Mouse (Mus musculus) lung, postnatal 0 days (tissue): ENCODE measurements around the gene Yars. TPM values are rescaled to one million over a fixed set of nuclear protein-coding genes. Genes with fewer than 3 reads are reported as not detected.
A peak's percentile ranks its signal among the peaks of the same experiment; 100 is the strongest.

Experiments used
- ATAC-seq: fragments of 200-750 bp; cut with Nextera tagmentation; 2 replicates; pipeline ENCODE4 v1.8.0; 2017; ENCODE audit warnings: moderate library complexity
- DNase-seq: peaks from one replicate; pipeline ENCODE4 v3.0.0-alpha.2; 2016; ENCODE audit warnings: low spot score
- H3K27ac ChIP-seq: fragments of 300-500 bp; sonication (generic); 2 replicates; pipeline ENCODE4 v1.5.1; 2014; ENCODE audit warnings: antibody characterized with exemption, mild to moderate bottlenecking, low read length, mixed read lengths
- H3K27me3 ChIP-seq: fragments of 300-500 bp; sonication (generic); replicated peaks from 2 replicates; pipeline ENCODE4 v1.6.1; 2014; ENCODE audit warnings: low read length, mixed read lengths; ENCODE audit not compliant: insufficient read depth
- H3K36me3 ChIP-seq: fragments of 300-500 bp; sonication (generic); 2 replicates; pipeline ENCODE4 v1.6.1; 2014; ENCODE audit warnings: low read length, mixed read lengths; ENCODE audit not compliant: insufficient read depth
- H3K4me1 ChIP-seq: fragments of 300-500 bp; sonication (generic); 2 replicates; pipeline ENCODE4 v1.6.1; 2014; ENCODE audit warnings: antibody characterized with exemption, low read depth, low read length, mixed read lengths; ENCODE audit not compliant: insufficient read depth
- H3K4me2 ChIP-seq: fragments of 300-500 bp; sonication (generic); replicated peaks from 2 replicates; pipeline ENCODE4 v1.6.1; 2014; ENCODE audit warnings: low read depth, mild to moderate bottlenecking, low read length, moderate library complexity, mixed read lengths
- H3K4me3 ChIP-seq: fragments of 300-500 bp; sonication (generic); 2 replicates; pipeline ENCODE4 v1.5.1; 2014; ENCODE audit warnings: low read depth, low read length
- H3K9ac ChIP-seq: fragments of 300-500 bp; sonication (generic); replicated peaks from 2 replicates; pipeline ENCODE4 v1.6.1; 2014; ENCODE audit warnings: low read depth, mild to moderate bottlenecking
- H3K9me3 ChIP-seq: fragments of 300-500 bp; sonication (generic); 2 replicates; pipeline ENCODE4 v1.6.1; 2016; ENCODE audit warnings: low read length, mixed read lengths
- CTCF ChIP-seq: IDR thresholded peaks from 2 replicates; pipeline ENCODE4 v1.5.1; 2016; ENCODE audit warnings: antibody characterized with exemption, mild to moderate bottlenecking
- EP300 ChIP-seq: IDR thresholded peaks from 2 replicates; pipeline ENCODE4 v1.6.1; 2016; ENCODE audit warnings: antibody characterized with exemption, mild to moderate bottlenecking, control low read depth
- WGBS: fragments of 180-500 bp; shearing (Covaris S2); extraction: QIAGEN DNeasy Blood & Tissue Kit; methylation state at CpG from one replicate; pipeline ENCODE4 v1.1.7; 2014; 5-methylcytosine and 5-hydroxymethylcytosine counted together
- polyA plus RNA-seq: library from polyadenylated mRNA; unstranded; fragments of >200 nt; fragmentation: Nextera tagmentation; extraction: Ambion mirVana; gene quantifications from 2 replicates; pipeline ENCODE4 v1.2.1, GENCODE M21; 2015

The Yars gene
- polyA plus RNA-seq, 1 experiment from 2014 or later: 26.4 TPM

DNA sequence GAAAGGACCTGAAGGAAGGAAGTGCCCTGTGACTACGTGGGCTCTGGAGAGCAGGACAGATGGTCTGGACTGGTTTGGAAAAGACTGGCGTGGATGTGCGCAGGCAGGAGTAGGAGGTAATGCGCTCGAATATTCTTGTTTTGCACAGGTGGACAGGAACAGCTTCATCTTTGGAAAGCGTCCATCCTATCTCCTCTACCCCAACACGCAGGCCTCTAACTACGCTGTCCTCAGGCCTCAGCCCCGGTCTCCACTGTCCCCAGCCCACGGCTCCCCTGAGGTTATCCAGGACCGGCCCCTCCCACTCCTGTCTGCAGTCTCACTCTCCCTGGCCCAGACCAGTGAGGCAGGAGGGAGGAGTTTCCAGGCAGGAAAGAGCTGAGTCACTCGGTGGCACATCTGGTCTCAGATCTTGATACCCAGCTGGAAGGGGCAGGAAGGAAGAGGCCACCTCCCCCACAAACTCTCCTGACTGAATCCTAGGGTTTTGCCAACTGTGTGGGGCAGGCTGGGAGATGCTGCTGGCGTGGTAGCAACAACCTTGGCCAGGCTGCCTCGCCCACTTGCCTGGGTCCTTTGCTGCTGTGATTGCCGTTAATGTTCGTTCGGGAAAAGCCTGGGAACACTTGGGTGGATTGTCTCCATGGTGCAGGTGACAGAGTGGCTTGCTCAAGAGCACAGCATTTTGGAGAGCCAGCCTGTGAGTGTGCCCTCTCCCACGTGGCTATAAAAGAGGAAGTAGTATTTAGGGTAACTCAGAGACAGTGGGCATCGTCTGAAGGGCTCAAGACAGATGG is 73.9 kb downstream of the Yars start:
- H3K4me1 ChIP-seq: peaks cover 6% of the 10 kb centered on the region; the same call in 1 of the 2 replicates
- H3K36me3 ChIP-seq: no peaks in the 10 kb centered on the region
- peak overlapping the region; percentile 66 for H3K27ac ChIP-seq
- H3K4me3 ChIP-seq: no peak overlapping the region
- H3K4me2 ChIP-seq: peak overlapping the region; percentile 25; the same call in 1 of the 2 replicates
- no peaks in the 10 kb centered on the region for H3K27me3 ChIP-seq
- H3K9ac ChIP-seq: no peak overlapping the region
- ATAC-seq (peak; percentile 90), DNase-seq (peak; percentile 89)
- no peaks in the 10 kb centered on the region for H3K9me3 ChIP-seq
- WGBS: 26% methylated on average over 18 of the region's 19 CpGs
- TF ChIP-seq CTCF: no peak
- TF ChIP-seq EP300: peak; percentile 53; the same call in 1 of the 2 replicates

GRCm38 (mm10) chr4:129266191-129266590 is 76.6 kb downstream of the Yars start:
- DNase-seq: no peak
- no peak overlapping the region for H3K9ac ChIP-seq
- no peak overlapping the region for H3K4me2 ChIP-seq
- no peak for ATAC-seq
- H3K27me3 ChIP-seq: no peaks in the 10 kb centered on the region
- no peaks in the 10 kb centered on the region for H3K36me3 ChIP-seq
- 79% methylated on average over 4 of the region's 4 CpGs for WGBS
- no peak overlapping the region for H3K27ac ChIP-seq
- no peaks in the 10 kb centered on the region for H3K9me3 ChIP-seq
- H3K4me3 ChIP-seq: no peak overlapping the region
- H3K4me1 ChIP-seq: peaks cover 6% of the 10 kb centered on the region; the same call in 1 of the 2 replicates
- TF ChIP-seq CTCF (no peak), EP300 (no peak)

- Histone ChIP-seq H3K9ac (no peak overlapping the region), H3K27ac (no peak overlapping the region), H3K4me3 (no peak overlapping the region), H3K27me3 (no peaks in the 10 kb centered on the region), H3K36me3 (no peaks in the 10 kb centered on the region), H3K4me1 (peaks cover 6% of the 10 kb centered on the region; the same call in 1 of the 2 replicates), H3K4me2 (no peak overlapping the region), H3K9me3 (no peaks in the 10 kb centered on the region)
- TF ChIP-seq CTCF (no peak), EP300 (no peak)
- DNase-seq (peak; percentile 71), ATAC-seq (peak; percentile 11)
- WGBS: 63% methylated on average over 5 of the region's 5 CpGs
Observed at GRCm38 (mm10) chr4:129266821-129267220, 77.3 kb downstream of the Yars start.

DNA sequence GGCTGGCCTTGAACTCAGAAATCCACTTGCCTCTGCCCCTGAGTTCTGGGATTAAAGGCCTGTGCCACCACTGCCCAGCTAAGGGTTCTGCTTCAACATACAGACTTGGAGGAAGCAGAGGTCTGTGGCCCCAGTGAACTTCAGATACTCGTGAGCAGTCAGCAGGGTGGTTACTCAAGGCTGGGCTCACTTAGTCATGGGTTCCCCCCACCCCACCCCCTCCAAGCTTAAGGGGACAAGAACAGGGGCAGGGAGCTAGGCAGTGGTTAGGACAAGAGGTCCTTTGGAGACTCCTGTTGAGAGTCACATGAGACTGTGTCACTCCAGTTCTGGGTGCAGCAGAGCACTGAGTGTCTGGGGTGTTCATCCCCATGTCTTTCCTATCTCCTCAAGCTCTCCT is 79.1 kb downstream of the Yars start:
- H3K9ac ChIP-seq: no peak overlapping the region
- H3K27ac ChIP-seq: no peak overlapping the region
- H3K9me3 ChIP-seq: no peaks in the 10 kb centered on the region
- no peaks in the 10 kb centered on the region; the same call in 1 of the 2 replicates for H3K4me1 ChIP-seq
- DNase-seq (peak; percentile 62), ATAC-seq (peak; percentile 61)
- H3K27me3 ChIP-seq: no peaks in the 10 kb centered on the region
- H3K4me3 ChIP-seq: no peak overlapping the region
- no peaks in the 10 kb centered on the region for H3K36me3 ChIP-seq
- peak; percentile 85 for TF ChIP-seq EP300
- TF ChIP-seq CTCF: no peak
- 35% methylated on average over 1 of the region's 1 CpGs for WGBS
- no peak overlapping the region for H3K4me2 ChIP-seq

Other genes starting within 250 kb of the Yars start
- gene Azin2, start 227.3 kb upstream of the Yars start, polyA plus RNA-seq: 39.0 and 42.2 TPM in 2 replicates
- gene Ak2, start 197.8 kb upstream of the Yars start, polyA plus RNA-seq: 85.7 and 89.7 TPM in 2 replicates
- 10.9 and 11.7 TPM in 2 replicates for gene Rnf19b, start 131.5 kb upstream of the Yars start, polyA plus RNA-seq
- gene Tmem54, start 84.2 kb upstream of the Yars start, polyA plus RNA-seq: 2.4 and 2.9 TPM in 2 replicates
- 0.51 and 1.1 TPM in 2 replicates for gene Hpca, start 67.7 kb upstream of the Yars start, polyA plus RNA-seq
- 7.6 and 9.7 TPM in 2 replicates for gene Fndc5, start 52.8 kb upstream of the Yars start, polyA plus RNA-seq
- 7.3 and 7.5 TPM in 2 replicates for gene S100pbp, start within 50 bp of the Yars start, polyA plus RNA-seq
- gene C77080, start 71.6 kb downstream of the Yars start, polyA plus RNA-seq: 6.7 and 7.9 TPM in 2 replicates
- gene Sync, start 97.9 kb downstream of the Yars start, polyA plus RNA-seq: 0.80 and 0.98 TPM in 2 replicates
- 159 and 182 TPM in 2 replicates for gene Rbbp4, start 145.6 kb downstream of the Yars start, polyA plus RNA-seq
- 32.3 and 36.5 TPM in 2 replicates for gene Zbtb8os, start 145.9 kb downstream of the Yars start, polyA plus RNA-seq
- gene Zbtb8a, start 188.4 kb downstream of the Yars start, polyA plus RNA-seq: 15.6 and 16.9 TPM in 2 replicates